Mouse (Mus musculus) intestine, embryonic 15.5 days (tissue): ENCODE measurements around the gene Mxra8. TPM values are rescaled to one million over a fixed set of nuclear protein-coding genes. Genes with fewer than 3 reads are reported as not detected.

Experiments used
- ATAC-seq: fragments of 200-750 bp; cut with Nextera tagmentation; 2 replicates; pipeline ENCODE4 v1.8.0; 2017; ENCODE audit warnings: moderate TSS enrichment, moderate library complexity
- H3K27ac ChIP-seq: fragments of 300-500 bp; sonication (generic); 2 replicates; pipeline ENCODE4 v1.5.1; 2015; ENCODE audit warnings: mild to moderate bottlenecking, inconsistent platforms
- H3K27me3 ChIP-seq: fragments of 300-500 bp; sonication (generic); replicated peaks from 2 replicates; pipeline ENCODE4 v1.6.1; 2015; ENCODE audit warnings: inconsistent platforms
- H3K36me3 ChIP-seq: fragments of 300-500 bp; sonication (generic); 2 replicates; pipeline ENCODE4 v1.6.1; 2015; ENCODE audit warnings: inconsistent platforms
- H3K4me1 ChIP-seq: fragments of 300-500 bp; sonication (generic); replicated peaks from 2 replicates; pipeline ENCODE4 v1.6.1; 2015; ENCODE audit warnings: inconsistent platforms
- H3K4me2 ChIP-seq: fragments of 300-500 bp; sonication (generic); replicated peaks from 2 replicates; pipeline ENCODE4 v1.6.1; 2015; ENCODE audit warnings: mild to moderate bottlenecking, inconsistent platforms
- H3K4me3 ChIP-seq: fragments of 300-500 bp; sonication (generic); replicated peaks from 2 replicates; pipeline ENCODE4 v1.5.1; 2015; ENCODE audit warnings: inconsistent platforms
- H3K9ac ChIP-seq: fragments of 300-500 bp; sonication (generic); 2 replicates; pipeline ENCODE4 v1.6.1; 2015; ENCODE audit warnings: inconsistent platforms
- H3K9me3 ChIP-seq: fragments of 300-500 bp; sonication (generic); 2 replicates; pipeline ENCODE4 v1.6.1; 2016; ENCODE audit warnings: inconsistent platforms
- WGBS: fragments of 180-500 bp; shearing (Covaris S2); methylation state at CpG from one replicate; pipeline ENCODE4 v1.1.7; 2015; 5-methylcytosine and 5-hydroxymethylcytosine counted together
- polyA plus RNA-seq: library from polyadenylated mRNA; unstranded; fragments of >200 nt; fragmentation: Nextera tagmentation; extraction: Ambion mirVana; gene quantifications from 2 replicates; pipeline ENCODE4 v1.2.1, GENCODE M21; 2015

Gene Mxra8
- polyA plus RNA-seq, 1 experiment from 2014 or later, result 76.9 TPM

DNA sequence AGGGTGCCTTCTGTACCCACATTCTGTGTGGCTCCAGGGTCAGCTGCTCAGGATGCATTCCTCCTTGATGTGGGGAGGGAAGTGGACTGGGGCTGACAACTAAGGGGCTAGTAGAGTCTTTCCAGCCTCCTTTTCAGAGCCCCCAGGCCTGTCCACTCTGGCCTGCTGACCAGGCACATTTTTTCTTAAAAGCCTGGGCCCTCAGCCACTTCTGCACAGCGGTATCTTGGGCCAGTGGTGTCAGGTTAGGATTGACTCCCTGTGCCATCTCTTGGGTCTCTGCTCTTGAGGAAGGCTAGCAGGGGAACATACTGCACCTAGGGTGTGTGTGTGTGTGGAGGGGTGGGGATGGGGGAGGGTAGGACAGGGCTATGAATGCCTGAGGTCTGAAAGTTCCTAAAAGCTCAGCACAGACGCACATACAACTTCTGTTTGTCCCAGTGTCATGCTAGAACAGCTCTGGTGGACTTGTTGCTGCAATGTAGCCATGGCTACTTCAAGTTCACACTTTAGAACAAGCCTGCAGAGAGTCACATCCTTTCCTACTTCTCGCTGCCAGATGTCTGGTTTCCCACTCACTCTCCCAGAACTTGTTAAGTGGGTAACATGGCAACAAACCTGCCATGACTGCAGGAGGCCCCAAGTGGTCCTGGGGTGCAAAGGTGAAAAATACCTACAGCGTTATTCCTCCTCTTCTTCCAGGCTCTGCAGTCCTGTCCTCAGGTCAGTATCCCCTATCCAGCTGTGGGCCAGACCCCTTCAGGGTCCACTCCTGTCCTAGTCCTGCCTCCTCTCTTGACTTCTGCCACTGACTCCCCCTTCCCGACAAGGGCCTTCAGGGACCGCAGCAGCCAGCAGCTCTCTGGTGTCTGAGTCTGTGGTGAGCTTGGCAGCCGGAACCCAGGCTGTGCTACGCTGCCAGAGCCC is 859 bp downstream of the Mxra8 start:
- H3K27ac ChIP-seq, result peak overlapping the region; percentile 89
- H3K4me1 ChIP-seq, result peaks cover 33% of the 10 kb centered on the region
- H3K4me3 ChIP-seq, result peak overlapping the region; percentile 50
- no peaks in the 10 kb centered on the region for H3K9me3 ChIP-seq
- H3K27me3 ChIP-seq, result no peaks in the 10 kb centered on the region
- 12% methylated on average over 8 of the region's 8 CpGs for WGBS
- peak; percentile 21 for ATAC-seq
- H3K36me3 ChIP-seq, result 0 out of 2 replicates have a peak, but pooled peaks cover 4% of the 10 kb centered on the region
- peak overlapping the region; percentile 86 for H3K4me2 ChIP-seq
- peak overlapping the region; percentile 54 for H3K9ac ChIP-seq

DNA sequence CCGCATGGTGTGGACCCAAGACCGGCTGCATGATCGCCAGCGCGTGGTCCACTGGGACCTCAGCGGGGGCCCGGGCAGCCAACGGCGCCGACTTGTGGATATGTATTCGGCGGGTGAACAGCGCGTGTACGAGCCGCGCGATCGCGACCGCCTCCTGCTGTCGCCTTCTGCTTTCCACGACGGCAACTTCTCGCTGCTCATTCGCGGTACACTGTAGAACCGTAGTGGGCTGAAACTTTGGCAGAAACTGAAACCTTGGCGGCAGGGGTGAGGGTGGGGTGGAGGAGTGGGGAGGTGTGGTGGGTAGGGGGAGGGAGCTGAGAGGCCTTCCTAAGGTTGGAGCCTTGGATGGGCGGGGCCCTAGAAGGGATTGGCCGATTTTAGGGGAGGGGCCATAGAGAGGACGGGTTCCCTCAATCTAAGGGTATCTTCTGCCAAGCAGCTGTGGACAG is 1.5 kb downstream of the Mxra8 start:
- WGBS, result under 1% methylated on average over 32 of the region's 32 CpGs
- H3K4me1 ChIP-seq, result peaks cover 33% of the 10 kb centered on the region

DNA sequence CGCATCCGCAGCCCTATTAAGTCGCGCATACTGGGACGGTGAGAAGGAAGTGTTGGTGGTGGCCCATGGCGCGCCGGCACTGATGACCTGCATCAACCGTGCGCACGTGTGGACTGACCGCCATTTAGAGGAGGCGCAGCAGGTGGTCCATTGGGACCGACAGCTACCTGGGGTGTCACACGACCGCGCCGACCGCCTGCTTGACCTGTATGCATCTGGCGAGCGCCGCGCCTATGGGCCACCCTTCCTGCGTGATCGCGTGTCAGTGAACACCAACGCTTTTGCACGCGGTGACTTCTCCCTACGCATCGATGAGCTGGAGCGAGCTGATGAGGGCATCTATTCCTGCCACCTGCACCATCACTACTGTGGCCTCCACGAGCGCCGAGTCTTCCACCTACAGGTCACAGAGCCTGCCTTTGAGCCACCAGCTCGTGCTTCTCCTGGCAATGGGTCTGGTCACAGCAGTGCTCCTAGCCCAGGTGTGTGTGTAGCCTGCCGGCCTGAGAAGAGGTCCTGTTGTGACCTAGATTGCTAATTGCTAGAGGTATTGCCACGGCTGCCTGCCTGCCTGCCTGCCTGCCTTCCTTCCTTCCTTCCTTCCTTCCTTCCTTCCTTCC is 2.3 kb downstream of the Mxra8 start:
- 0 out of 2 replicates have a peak overlapping the region, but pooled peaks have one; percentile 54 for H3K9ac ChIP-seq
- WGBS, result 45% methylated on average over 38 of the region's 38 CpGs
- 0 out of 2 replicates have a peak, but pooled peaks cover 4% of the 10 kb centered on the region for H3K36me3 ChIP-seq
- peak overlapping the region; percentile 86 for H3K4me2 ChIP-seq
- no peaks in the 10 kb centered on the region for H3K27me3 ChIP-seq
- peaks cover 38% of the 10 kb centered on the region for H3K4me1 ChIP-seq
- H3K4me3 ChIP-seq, result peak overlapping the region; percentile 50
- H3K9me3 ChIP-seq, result no peaks in the 10 kb centered on the region
- peak; percentile 10 for ATAC-seq
- H3K27ac ChIP-seq, result no peak overlapping the region

More for the DNA sequence above, 1.5 kb downstream of the Mxra8 start:
- Histone ChIP-seq H3K27ac (peak overlapping the region; percentile 89), H3K36me3 (0 out of 2 replicates have a peak, but pooled peaks cover 4% of the 10 kb centered on the region), H3K4me3 (peak overlapping the region; percentile 50), H3K27me3 (no peaks in the 10 kb centered on the region), H3K9me3 (no peaks in the 10 kb centered on the region), H3K4me2 (peak overlapping the region; percentile 86), H3K9ac (peak overlapping the region; percentile 54)
- peak; percentile 73 for ATAC-seq

DNA sequence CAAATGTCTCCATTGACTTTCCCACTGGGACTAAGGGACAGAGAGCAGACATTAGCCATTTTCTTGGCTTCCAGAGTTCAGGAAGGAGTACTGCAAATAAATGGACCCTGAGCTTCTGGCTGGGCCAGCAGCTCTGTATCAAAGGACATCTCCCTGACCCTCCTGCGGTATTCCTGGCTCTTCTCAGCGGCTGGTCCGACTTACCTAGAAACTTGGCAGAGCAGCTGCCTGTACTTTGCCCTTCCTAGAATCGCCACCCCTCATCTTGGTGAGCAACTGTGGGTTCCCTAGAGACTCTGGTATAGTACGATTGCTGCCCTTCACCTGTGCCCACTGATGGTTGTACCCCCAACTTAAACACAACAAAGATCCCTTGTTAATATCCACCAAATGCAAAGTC is 3.8 kb downstream of the Mxra8 start:
- Histone ChIP-seq H3K27me3 (no peaks in the 10 kb centered on the region), H3K9me3 (no peaks in the 10 kb centered on the region), H3K4me3 (no peak overlapping the region), H3K4me2 (no peak overlapping the region), H3K27ac (no peak overlapping the region), H3K9ac (no peak overlapping the region), H3K36me3 (0 out of 2 replicates have a peak, but pooled peaks cover 4% of the 10 kb centered on the region), H3K4me1 (peaks cover 36% of the 10 kb centered on the region)
- ATAC-seq, result no peak
- WGBS, result 88% methylated on average over 5 of the region's 5 CpGs

DNA sequence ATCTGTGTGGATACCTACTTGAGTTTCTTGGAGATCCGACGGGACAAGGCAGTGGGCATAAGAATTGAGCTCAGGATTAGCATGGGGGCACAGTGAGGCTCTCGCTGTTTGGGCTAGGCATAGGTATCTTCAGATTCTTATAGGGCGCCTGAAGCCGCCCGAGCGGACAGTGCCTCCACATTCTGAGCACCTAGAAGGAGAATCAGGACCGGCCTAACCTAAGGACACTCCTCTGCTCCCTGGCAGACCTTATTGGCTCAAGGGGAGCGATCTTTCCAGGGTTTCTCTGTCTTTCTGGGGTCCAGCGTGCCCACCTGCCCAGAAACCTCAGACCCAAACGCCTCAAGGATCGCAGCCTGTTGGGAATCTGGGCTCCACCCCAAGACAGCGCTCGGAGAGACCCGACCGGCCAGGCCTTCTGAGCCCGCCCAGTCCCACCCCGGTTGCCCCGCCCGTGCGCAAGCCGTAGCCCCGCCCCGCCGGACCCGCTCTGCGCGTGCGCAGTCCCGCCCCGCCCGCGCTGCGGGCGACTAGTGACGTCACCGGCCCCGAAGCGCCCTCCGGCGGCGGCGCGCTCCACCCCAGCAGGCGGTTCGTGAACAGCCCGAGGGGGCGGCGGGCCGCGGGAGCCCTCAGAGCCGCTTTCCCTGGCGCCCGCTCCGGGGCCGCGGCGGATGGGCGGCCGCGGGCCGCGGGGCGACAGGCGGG is 7.5 kb downstream of the Mxra8 start, which contains the start of gene Dvl1:
Dvl1 (plus strand) TSS at position 532 of the 708 bp plus-strand sequence.
- peak within 1 kb of the TSS; percentile 86 for H3K4me3 ChIP-seq
- H3K36me3 ChIP-seq, result 0 out of 2 replicates have a peak, but pooled peaks cover 4% of the 10 kb centered on the region
- no peaks in the 10 kb centered on the region for H3K27me3 ChIP-seq
- peaks cover 26% of the 10 kb centered on the region for H3K4me1 ChIP-seq
- H3K4me2 ChIP-seq, result peak within 1 kb of the TSS; percentile 93
- ATAC-seq, result peak; percentile 95
- peak within 1 kb of the TSS; percentile 89 for H3K9ac ChIP-seq
- H3K9me3 ChIP-seq, result no peaks in the 10 kb centered on the region
- peak within 1 kb of the TSS; percentile 61 for H3K27ac ChIP-seq
- 3% methylated on average over 46 of the region's 65 CpGs for WGBS

DNA sequence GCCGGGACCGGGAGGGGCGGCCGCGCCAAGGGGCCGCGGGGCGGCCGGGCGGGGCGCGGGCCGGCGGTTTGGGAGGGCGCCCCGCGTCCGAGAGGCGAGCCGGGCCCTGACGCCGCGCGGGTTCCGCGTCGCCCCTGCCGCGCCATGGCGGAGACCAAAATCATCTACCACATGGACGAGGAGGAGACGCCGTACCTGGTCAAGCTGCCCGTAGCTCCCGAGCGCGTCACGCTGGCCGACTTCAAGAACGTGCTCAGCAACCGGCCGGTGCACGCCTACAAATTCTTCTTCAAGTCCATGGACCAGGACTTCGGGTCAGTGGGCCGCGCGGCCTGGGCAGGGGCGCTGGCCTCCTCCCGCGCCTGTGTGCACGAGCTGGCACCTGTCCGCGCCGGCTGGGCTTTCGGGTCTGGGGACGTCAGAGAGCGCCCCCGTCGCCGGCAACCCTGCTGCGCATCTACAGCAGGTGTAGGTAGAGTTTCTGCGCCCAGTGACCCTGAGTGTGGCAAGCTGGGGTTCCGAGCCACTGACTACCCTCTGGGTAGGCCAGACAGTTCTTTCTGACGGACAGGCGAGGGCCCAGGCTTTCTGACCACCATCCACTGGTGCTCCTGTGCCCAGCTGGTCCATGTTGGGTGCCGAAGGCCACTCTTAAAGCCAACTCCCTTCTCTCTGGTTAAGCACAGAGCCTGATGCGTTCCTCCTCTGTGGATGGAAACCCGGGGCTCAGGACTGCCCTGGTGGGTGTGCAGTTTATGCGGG is 8.3 kb downstream of the Mxra8 start:
- 0 out of 2 replicates have a peak, but pooled peaks cover 1% of the 10 kb centered on the region for H3K36me3 ChIP-seq
- no peaks in the 10 kb centered on the region for H3K27me3 ChIP-seq
- H3K4me2 ChIP-seq, result peak overlapping the region; percentile 93
- H3K4me3 ChIP-seq, result peak overlapping the region; percentile 86
- H3K9ac ChIP-seq, result peak overlapping the region; percentile 89
- H3K27ac ChIP-seq, result peak overlapping the region; percentile 56
- under 1% methylated on average over 65 of the region's 69 CpGs for WGBS
- H3K4me1 ChIP-seq, result peaks cover 26% of the 10 kb centered on the region
- no peaks in the 10 kb centered on the region for H3K9me3 ChIP-seq
- ATAC-seq, result peak; percentile 75

DNA sequence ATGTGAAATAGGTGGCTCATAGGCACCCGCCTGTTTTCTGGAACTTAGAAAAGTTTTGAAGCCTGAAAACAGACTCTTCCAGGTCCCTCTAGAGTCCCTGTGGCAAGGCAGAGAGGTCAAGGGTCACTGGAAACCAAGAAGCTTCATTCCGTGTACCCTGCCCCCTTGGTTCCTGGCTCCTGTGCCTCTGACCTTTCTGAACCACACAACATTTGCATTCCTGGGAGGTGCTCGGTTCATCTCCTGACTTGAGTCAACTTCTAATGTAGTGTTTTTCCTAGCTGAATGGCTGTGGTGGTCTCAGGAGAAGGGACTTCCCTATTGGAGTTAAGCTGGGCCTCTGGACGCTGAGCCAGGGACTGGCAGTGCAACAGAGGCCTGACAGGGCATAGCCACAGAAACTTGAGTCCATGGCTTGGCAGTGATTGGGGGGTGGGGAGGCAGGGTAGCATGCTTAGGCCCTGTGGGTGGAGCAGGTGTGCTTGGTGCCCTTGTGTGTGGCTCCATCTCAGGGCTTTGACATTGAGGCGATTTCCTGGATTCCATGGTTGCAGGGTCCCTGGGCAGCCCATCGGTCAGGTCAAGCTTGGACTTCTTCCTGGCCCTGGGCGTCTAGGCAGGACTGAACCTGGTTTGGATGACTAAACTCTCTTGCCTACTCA is 9.1 kb downstream of the Mxra8 start:
- peaks cover 26% of the 10 kb centered on the region for H3K4me1 ChIP-seq
- H3K9me3 ChIP-seq, result no peaks in the 10 kb centered on the region
- H3K9ac ChIP-seq, result peak overlapping the region; percentile 89
- 59% methylated on average over 7 of the region's 7 CpGs for WGBS
- H3K27me3 ChIP-seq, result no peaks in the 10 kb centered on the region
- H3K36me3 ChIP-seq, result no peaks in the 10 kb centered on the region
- ATAC-seq, result no peak
- H3K4me2 ChIP-seq, result peak overlapping the region; percentile 93
- H3K4me3 ChIP-seq, result peak overlapping the region; percentile 86
- H3K27ac ChIP-seq, result no peak overlapping the region

DNA sequence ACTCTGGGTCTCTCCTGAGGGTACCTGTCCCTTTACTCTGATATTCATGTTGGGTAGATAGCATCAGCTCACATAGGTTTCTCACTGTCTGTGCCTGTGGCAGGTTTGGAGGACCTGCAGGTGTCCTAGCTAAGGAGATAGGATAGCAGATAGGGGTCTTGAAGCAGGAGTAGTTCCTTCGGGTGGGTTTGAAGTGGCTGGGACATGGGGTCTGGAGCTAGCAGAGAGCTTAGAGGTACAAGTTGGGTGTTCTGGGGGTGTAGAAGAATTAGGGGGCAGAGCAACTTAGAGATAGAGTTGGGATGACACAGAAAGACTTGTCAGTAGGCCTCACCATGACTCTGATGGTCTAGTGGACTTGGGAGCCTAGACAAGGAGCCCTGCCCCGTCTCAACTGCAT is 9.9 kb downstream of the Mxra8 start:
- Histone ChIP-seq H3K9me3 (no peaks in the 10 kb centered on the region), H3K27me3 (no peaks in the 10 kb centered on the region), H3K4me1 (peaks cover 26% of the 10 kb centered on the region), H3K9ac (no peak overlapping the region), H3K4me3 (no peak overlapping the region), H3K4me2 (0 out of 2 replicates have a peak overlapping the region, but pooled peaks have one; percentile 93), H3K27ac (no peak overlapping the region), H3K36me3 (peaks cover 2% of the 10 kb centered on the region)
- 87% methylated on average over 2 of the region's 2 CpGs for WGBS
- ATAC-seq, result no peak

DNA sequence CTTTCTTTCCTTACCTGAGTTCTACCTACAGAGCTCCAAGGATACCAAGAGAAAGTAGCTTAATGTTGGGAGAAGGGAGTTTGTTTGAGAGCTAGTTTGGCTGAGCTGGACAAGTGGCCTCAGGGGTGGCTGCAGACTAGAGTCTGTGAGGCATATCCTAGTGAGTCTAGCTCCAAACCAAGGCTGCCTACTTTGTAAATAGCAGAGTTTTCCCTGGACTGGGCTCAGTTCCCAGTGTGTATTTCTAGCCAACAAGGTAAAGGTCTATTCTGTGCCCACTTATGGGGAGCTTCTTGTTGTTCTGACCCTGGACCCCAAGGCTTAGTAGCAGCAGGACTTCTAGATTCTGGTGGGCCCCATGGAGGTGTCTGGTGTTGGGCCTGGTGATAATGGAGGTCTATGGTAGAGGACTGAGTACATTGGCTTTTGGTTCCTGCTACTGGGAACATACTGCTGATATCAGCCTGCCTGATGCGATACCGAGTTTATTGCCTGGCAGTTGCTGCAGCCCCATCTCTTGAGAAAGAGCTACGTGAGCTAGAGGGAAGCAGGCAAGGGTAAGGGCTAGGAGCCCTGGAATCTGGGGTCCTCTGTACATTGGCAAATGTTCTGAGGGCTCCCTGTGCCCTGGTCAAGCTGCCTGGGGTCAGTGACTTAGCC is 10.4 kb downstream of the Mxra8 start:
- Histone ChIP-seq H3K9me3 (no peaks in the 10 kb centered on the region), H3K27ac (no peak overlapping the region), H3K4me2 (no peak overlapping the region), H3K36me3 (peaks cover 7% of the 10 kb centered on the region), H3K4me1 (peaks cover 26% of the 10 kb centered on the region), H3K27me3 (no peaks in the 10 kb centered on the region), H3K4me3 (no peak overlapping the region), H3K9ac (no peak overlapping the region)
- 88% methylated on average over 3 of the region's 3 CpGs for WGBS
- no peak for ATAC-seq

DNA sequence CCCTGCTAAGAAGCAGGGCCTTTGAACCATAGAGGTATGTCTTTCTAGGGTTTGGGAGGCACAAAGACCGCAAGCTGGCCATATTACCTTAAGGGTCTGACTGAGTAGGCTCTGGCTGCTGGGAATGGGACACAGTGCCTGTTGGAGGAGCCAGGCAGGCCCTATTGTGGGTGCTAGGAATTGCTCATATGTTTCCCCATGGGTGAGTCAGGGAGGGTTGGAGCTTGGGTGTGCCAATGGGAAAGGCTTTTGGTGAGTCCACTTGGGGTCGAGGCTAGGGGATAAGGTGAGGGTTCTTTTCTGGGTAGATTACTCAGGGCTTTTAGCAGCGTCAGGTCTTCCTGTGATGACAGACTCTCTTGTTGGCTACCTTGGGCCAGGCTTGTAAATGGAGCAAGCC is 11.9 kb downstream of the Mxra8 start:
- WGBS, result 85% methylated on average over 3 of the region's 3 CpGs
- Histone ChIP-seq H3K4me3 (no peak overlapping the region), H3K36me3 (peaks cover 20% of the 10 kb centered on the region), H3K9me3 (no peaks in the 10 kb centered on the region), H3K4me2 (no peak overlapping the region), H3K27me3 (no peaks in the 10 kb centered on the region), H3K9ac (no peak overlapping the region), H3K4me1 (peaks cover 25% of the 10 kb centered on the region), H3K27ac (no peak overlapping the region)
- no peak for ATAC-seq
